Mouse (Mus musculus): ENCODE data around the gene Spen.

- no peak for TF ChIP-seq GATA1 (IDR thresholded peaks at IDR 0.05; ENCODE audit: borderline replicate concordance, low read length)
- TF ChIP-seq FLI1 (IDR thresholded peaks at IDR 0.05; ENCODE audit: low read length): no peak
Observed at GRCm38 (mm10) chr4:141501058-141501457, 37.3 kb downstream of the Spen start.
